8 mouse cellular contexts compared by ENCODE assay signal in genomic region chr7:46615256-46615977, GRCm38 (mm10). TPM values are rescaled to one million over a fixed set of nuclear protein-coding genes. Genes with fewer than 3 reads are reported as not detected.
A peak's percentile ranks its signal among the peaks of the same experiment; 100 is the strongest.
DNase-seq lines count a peak whose midpoint lies in the region; ATAC-seq and TF ChIP-seq lines count a peak whose summit lies in the region.

No protein-coding gene starts in this region.

- no peaks in the 10 kb centered on the region for H3K27me3 ChIP-seq in lung, embryonic 15.5 days
- H3K27me3 ChIP-seq in forebrain, embryonic 11.5 days (ENCODE audit: control insufficient read depth, insufficient read depth, low read length) = no peaks in the 10 kb centered on the region

- DNase-seq in ES-CJ7 (ENCODE audit: low read depth, low spot score) = peak; percentile 64
- peak; percentile 62 for DNase-seq in adrenal gland, postnatal 25 days
- DNase-seq in urinary bladder, postnatal 25 days (ENCODE audit: low spot score) = no peak
- DNase-seq in left cerebral cortex, adult 11 months (ENCODE audit: low spot score) = no peak
- no peak for DNase-seq in left cerebral cortex, adult 2 months (ENCODE audit: extremely low spot score in 1 of 2, low spot score in 2 of 2)
- DNase-seq in forebrain, embryonic 11.5 days (ENCODE audit: low spot score) = no peak

- H3K9ac ChIP-seq in lung, embryonic 15.5 days = no peak overlapping the region
- H3K9ac ChIP-seq in forebrain, embryonic 11.5 days (ENCODE audit: low read length) = no peak overlapping the region

- H3K4me2 ChIP-seq in lung, embryonic 15.5 days = no peak overlapping the region
- H3K4me2 ChIP-seq in forebrain, embryonic 11.5 days (ENCODE audit: low read depth, low read length, severe bottlenecking) = no peak overlapping the region

- no peaks in the 10 kb centered on the region for H3K9me3 ChIP-seq in lung, embryonic 15.5 days
- H3K9me3 ChIP-seq in forebrain, embryonic 11.5 days (ENCODE audit: control insufficient read depth, low read length) = no peaks in the 10 kb centered on the region

- no peak overlapping the region for H3K4me3 ChIP-seq in lung, embryonic 15.5 days
- H3K4me3 ChIP-seq in left cerebral cortex, adult 2 months = no peak overlapping the region
- H3K4me3 ChIP-seq in forebrain, embryonic 11.5 days (ENCODE audit: low read depth, low read length) = no peak overlapping the region

- 47% methylated on average over 5 of the region's 5 CpGs for WGBS in lung, embryonic 15.5 days
- 79% methylated on average over 5 of the region's 5 CpGs for WGBS in forebrain, embryonic 11.5 days

- H3K27ac ChIP-seq in lung, embryonic 15.5 days = peak overlapping the region; percentile 36; the same call in 1 of the 2 replicates
- H3K27ac ChIP-seq in left cerebral cortex, adult 2 months = no peak overlapping the region
- H3K27ac ChIP-seq in forebrain, embryonic 11.5 days (ENCODE audit: low read depth, low read length) = no peak overlapping the region

- peaks cover 35% of the 10 kb centered on the region for H3K4me1 ChIP-seq in lung, embryonic 15.5 days
- H3K4me1 ChIP-seq in forebrain, embryonic 11.5 days (replicated peaks; ENCODE audit: control insufficient read depth, insufficient read depth, low read length) = no peaks in the 10 kb centered on the region

- TF ChIP-seq CTCF in left cerebral cortex, adult 2 months (IDR thresholded peaks at IDR 0.05) = no peak

- ATAC-seq in hematopoietic stem cell, adult 5-6 weeks (replicated peaks in 1 of 2; ENCODE audit: insufficient read depth in 1 of 2, low FRiP score in 2 of 2, low TSS enrichment in 1 of 2, low read depth in 1 of 2, poor library complexity in 2 of 2, severe bottlenecking in 2 of 2) = peak; percentile 52 to 62; a peak in 3 of 4 replicates
- ATAC-seq in lung, embryonic 15.5 days (ENCODE audit: borderline replicate concordance, extremely low read depth, low FRiP score, low TSS enrichment) = no peak
- ATAC-seq in forebrain, embryonic 11.5 days (replicated peaks; ENCODE audit: low FRiP score) = no peak

- intact Hi-C loops in left cerebral cortex, adult 2 months (cut with DNase I) = no loop called here

- H3K36me3 ChIP-seq in lung, embryonic 15.5 days = no peaks in the 10 kb centered on the region
- no peaks in the 10 kb centered on the region for H3K36me3 ChIP-seq in forebrain, embryonic 11.5 days (ENCODE audit: control insufficient read depth, insufficient read depth, low read length)

RNA-seq across cellular contexts. Expression of gene Sergef, which starts 24.2 kb away (rescaled TPM):
- 19.8 and 29.4 TPM in 2 replicates for total RNA-seq in adrenal gland, postnatal 25 days (2021)
- total RNA-seq in hematopoietic stem cell, adult 5-6 weeks (2017) = 6.6 and 13.7 TPM in 2 replicates
- polyA plus RNA-seq in lung, embryonic 15.5 days (2015; fragmentation: Nextera tagmentation; extraction: Ambion mirVana) = 13.3 and 14.4 TPM in 2 replicates
- 10 to 100 TPM; 74.5 to 77.3 TPM for total RNA-seq in left cerebral cortex, adult 2 months (2021)
- 17.6 and 18.7 TPM in 2 replicates for polyA plus RNA-seq in forebrain, embryonic 11.5 days (2014; fragmentation: Nextera tagmentation; extraction: Ambion mirVana)

RNA-seq across cellular contexts. Expression of gene Tph1, which starts 56.9 kb away (rescaled TPM):
- not detected in 2 replicates for total RNA-seq in adrenal gland, postnatal 25 days (2021)
- not detected in 2 replicates for total RNA-seq in hematopoietic stem cell, adult 5-6 weeks (2017)
- polyA plus RNA-seq in lung, embryonic 15.5 days (2015; fragmentation: Nextera tagmentation; extraction: Ambion mirVana) = 0.39 and 0.55 TPM in 2 replicates
- total RNA-seq in left cerebral cortex, adult 2 months (2021) = not detected
- polyA plus RNA-seq in forebrain, embryonic 11.5 days (2014; fragmentation: Nextera tagmentation; extraction: Ambion mirVana) = 0.13 and 0.19 TPM in 2 replicates

Comparison
In these comparisons a context has a peak if more than half of its experiments do, and no peak if none do; other contexts are left out.
1. DNase-seq: peak in ES-CJ7 (single experiment) and adrenal gland, postnatal 25 days (single experiment); none in urinary bladder, postnatal 25 days (single experiment), left cerebral cortex, adult 11 months (single experiment), left cerebral cortex, adult 2 months (0 of 2) and forebrain, embryonic 11.5 days (single experiment).
2. ATAC-seq: peak in hematopoietic stem cell, adult 5-6 weeks (2 of 2); none in lung, embryonic 15.5 days (single experiment) and forebrain, embryonic 11.5 days (single experiment).